10 mouse cellular contexts compared by ENCODE assay signal in genomic region chr3:96541328-96542078, GRCm38 (mm10). TPM values are rescaled to one million over a fixed set of nuclear protein-coding genes. Genes with fewer than 3 reads are reported as not detected.
DNase-seq lines count a peak whose midpoint lies in the region; ATAC-seq lines count a peak whose summit lies in the region.
"Had no signal": no experiment of that assay in that cellular context is flagged by ENCODE, and none has a peak within 500 bp of the region (broad histone marks: within the 10 kb centered on the region; RNA-seq: fewer than 3 reads in every experiment).

No protein-coding gene starts in this region.

- H3K9ac ChIP-seq in hindbrain, embryonic 16.5 days (ENCODE audit: low read depth, low read length): no peak overlapping the region

- 22% methylated on average over 14 of the region's 14 CpGs for WGBS in hindbrain, embryonic 16.5 days

- 0 out of 2 replicates have a peak, but pooled peaks have one; percentile 48 for ATAC-seq in hindbrain, embryonic 16.5 days

- no peaks in the 10 kb centered on the region for H3K9me3 ChIP-seq in hindbrain, embryonic 16.5 days (ENCODE audit: control insufficient read depth, low read length)

- no peaks in the 10 kb centered on the region for H3K4me1 ChIP-seq in hindbrain, embryonic 16.5 days (ENCODE audit: control insufficient read depth, insufficient read depth, low read depth, low read length)

- H3K4me2 ChIP-seq in hindbrain, embryonic 16.5 days (ENCODE audit: low read length): no peak overlapping the region

- no peak overlapping the region for H3K27ac ChIP-seq in hindbrain, embryonic 16.5 days (ENCODE audit: low read depth, low read length)

- 0 out of 2 replicates have a peak, but pooled peaks cover 2% of the 10 kb centered on the region for H3K27me3 ChIP-seq in hindbrain, embryonic 16.5 days (replicated peaks; ENCODE audit: control insufficient read depth, insufficient read depth, low read length)

- no peaks in the 10 kb centered on the region for H3K36me3 ChIP-seq in hindbrain, embryonic 16.5 days (ENCODE audit: control insufficient read depth, insufficient read depth, low read length)

- peak; percentile 81 for DNase-seq in heart, adult 11 months
- no peak for DNase-seq in heart, adult 8-10 months (ENCODE audit: low spot score)
- DNase-seq in ovary, postnatal 36 days (ENCODE audit: low spot score): peak; percentile 65
- DNase-seq in ovary, postnatal 14 days (ENCODE audit: low spot score): no peak
- DNase-seq in telencephalon, adult 2 months (ENCODE audit: low read depth, low spot score): peak; percentile 22
- DNase-seq in frontal cortex, postnatal 25 days (ENCODE audit: low spot score in 2 of 2): no peak
- no peak for DNase-seq in lung, adult 18-20 months
- DNase-seq: cerebellum, adult 9-11 months had no signal

- no peak overlapping the region for H3K4me3 ChIP-seq in hindbrain, embryonic 16.5 days (ENCODE audit: low read length)

RNA-seq across cellular contexts. Expression of gene Txnip, which starts 16.3 kb away (rescaled TPM):
- total RNA-seq in heart, adult 8-10 months (2022): 100 to 1,000 TPM; 346 to 908 (median 654) TPM
- polyA plus RNA-seq in hindbrain, embryonic 16.5 days (2015; fragmentation: Nextera tagmentation; extraction: Ambion mirVana): 51.0 and 53.6 TPM in 2 replicates

RNA-seq across cellular contexts. Expression of gene Hfe2, which starts 16.5 kb away (rescaled TPM):
- total RNA-seq in heart, adult 8-10 months (2022): 100 to 1,000 TPM; 271 to 333 (median 312) TPM
- 3.3 and 3.5 TPM in 2 replicates for polyA plus RNA-seq in hindbrain, embryonic 16.5 days (2015; fragmentation: Nextera tagmentation; extraction: Ambion mirVana)
- total RNA-seq: neutrophil, adult 5-6 weeks had no signal

RNA-seq across cellular contexts. Expression of gene Gm16253, which starts 35.3 kb away (rescaled TPM):
- 1 to 10 TPM in 3 of 4 experiments, not detected in 1; 2.5 to 3.3 (median 3.2) TPM for total RNA-seq in heart, adult 8-10 months (2022)
- 1.0 and 1.9 TPM in 2 replicates for polyA plus RNA-seq in hindbrain, embryonic 16.5 days (2015; fragmentation: Nextera tagmentation; extraction: Ambion mirVana)
- total RNA-seq: neutrophil, adult 5-6 weeks had no signal

RNA-seq across cellular contexts. Expression of gene Polr3gl, which starts 52.5 kb away (rescaled TPM):
- 10 to 100 TPM; 31.7 to 35.2 (median 34.7) TPM for total RNA-seq in heart, adult 8-10 months (2022)
- polyA plus RNA-seq in hindbrain, embryonic 16.5 days (2015; fragmentation: Nextera tagmentation; extraction: Ambion mirVana): 31.0 and 33.3 TPM in 2 replicates

RNA-seq across cellular contexts. Expression of gene Ankrd34a, which starts 54.9 kb away (rescaled TPM):
- total RNA-seq in heart, adult 8-10 months (2022): 1 to 10 TPM; 1.1 to 2.5 (median 2.0) TPM
- 21.5 and 23.9 TPM in 2 replicates for polyA plus RNA-seq in hindbrain, embryonic 16.5 days (2015; fragmentation: Nextera tagmentation; extraction: Ambion mirVana)
- total RNA-seq: neutrophil, adult 5-6 weeks had no signal

Comparison
In these comparisons a context has a peak if more than half of its experiments do, and no peak if none do; other contexts are left out.
1. DNase-seq: peak in heart, adult 11 months (single experiment), ovary, postnatal 36 days (single experiment) and telencephalon, adult 2 months (single experiment); none in heart, adult 8-10 months (single experiment), ovary, postnatal 14 days (single experiment), frontal cortex, postnatal 25 days (0 of 2) and lung, adult 18-20 months (0 of 2).